Mouse (Mus musculus) lung, postnatal 0 days (tissue): ENCODE measurements around the gene Nkap.
A peak's percentile ranks its signal among the peaks of the same experiment; 100 is the strongest.

Source experiments
- CTCF ChIP-seq: IDR thresholded peaks from 2 replicates; pipeline ENCODE4 v1.5.1; 2016; ENCODE audit warnings: antibody characterized with exemption, mild to moderate bottlenecking
- EP300 ChIP-seq: IDR thresholded peaks from 2 replicates; pipeline ENCODE4 v1.6.1; 2016; ENCODE audit warnings: antibody characterized with exemption, mild to moderate bottlenecking, control low read depth

GRCm38 (mm10) chrX:37157839-37158238 lies 31.2 kb downstream of the Nkap start:
- TF ChIP-seq CTCF: peak; percentile 54
- no peak for TF ChIP-seq EP300
